In the genomic region with DNA sequence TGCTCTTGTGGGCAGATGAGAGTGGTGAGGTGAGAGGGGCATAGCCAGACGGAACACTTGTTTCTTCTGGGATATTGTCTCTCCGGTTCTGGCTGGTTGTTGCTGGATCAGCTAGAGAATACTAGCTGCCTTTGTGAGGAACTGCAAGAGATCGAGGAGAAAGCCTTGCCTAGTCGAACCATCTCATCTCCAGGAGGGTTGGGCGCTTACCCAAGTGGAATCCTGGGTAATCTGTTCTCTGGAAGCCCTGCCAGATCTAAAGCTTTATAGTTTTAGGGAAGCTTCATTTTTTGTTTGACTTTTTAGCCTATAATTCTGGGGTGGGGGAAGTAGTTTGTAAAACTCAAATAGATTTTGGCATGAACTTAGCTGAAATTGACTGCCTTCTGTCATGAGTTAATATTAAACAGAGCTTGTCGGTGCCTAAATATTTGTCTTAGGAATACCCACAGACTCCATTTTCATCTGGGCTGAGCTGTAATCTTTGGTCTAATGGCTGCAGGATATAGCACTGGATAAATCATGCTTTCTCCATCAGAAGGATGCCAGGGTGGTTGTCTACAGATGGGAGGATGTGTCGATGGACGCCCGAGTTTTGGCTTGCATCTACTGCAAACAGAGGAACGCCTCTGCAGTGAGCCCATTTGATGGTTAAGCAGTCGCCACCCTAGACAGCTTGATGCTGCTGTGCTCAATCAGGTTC, we compare ENCODE assay signal across 17 mouse cellular contexts.
A peak's percentile ranks its signal among the peaks of the same experiment; 100 is the strongest.
DNase-seq lines count a peak whose midpoint lies in the region; ATAC-seq and TF ChIP-seq lines count a peak whose summit lies in the region.
"Had no signal": no experiment of that assay in that cellular context is flagged by ENCODE, and none has a peak within 500 bp of the region (broad histone marks: within the 10 kb centered on the region; RNA-seq: fewer than 3 reads in every experiment).

No protein-coding gene starts in this region.

- H3K4me1 ChIP-seq in limb, embryonic 14.5 days (ENCODE audit: control insufficient read depth, insufficient read depth, low read length) = no peaks in the 10 kb centered on the region; the same call in 1 of the 2 replicates
- H3K4me1 ChIP-seq in limb, embryonic 10.5 days = peaks cover under 1% of the 10 kb centered on the region
- H3K4me1 ChIP-seq in lung, embryonic 16.5 days (replicated peaks; ENCODE audit: control insufficient read depth, insufficient read depth, low read length) = peaks cover 6% of the 10 kb centered on the region
- H3K4me1 ChIP-seq in intestine, embryonic 15.5 days (replicated peaks) = 0 out of 2 replicates have a peak, but pooled peaks cover 4% of the 10 kb centered on the region
- no peaks in the 10 kb centered on the region for H3K4me1 ChIP-seq in intestine, embryonic 16.5 days (ENCODE audit: control insufficient read depth, insufficient read depth, low read length)
- H3K4me1 ChIP-seq in forebrain, postnatal 0 days (ENCODE audit: insufficient read depth) = no peaks in the 10 kb centered on the region
- H3K4me1 ChIP-seq: forebrain, embryonic 15.5 days; hindbrain, embryonic 10.5 days had no signal

- no peak for ATAC-seq in limb, embryonic 14.5 days (ENCODE audit: low FRiP score, low read depth)
- peak; percentile 76 for ATAC-seq in lung, embryonic 16.5 days (ENCODE audit: low read depth)
- ATAC-seq in intestine, embryonic 15.5 days = no peak; the same call in 1 of the 2 replicates
- ATAC-seq in intestine, embryonic 16.5 days = peak; percentile 23; the same call in 1 of the 2 replicates
- ATAC-seq in forebrain, postnatal 0 days = no peak
- ATAC-seq: forebrain, embryonic 15.5 days had no signal

- H3K9ac ChIP-seq in limb, embryonic 14.5 days (ENCODE audit: low read depth, low read length, severe bottlenecking) = no peak overlapping the region
- no peak overlapping the region for H3K9ac ChIP-seq in lung, embryonic 16.5 days (ENCODE audit: low read length)
- H3K9ac ChIP-seq in intestine, embryonic 15.5 days = no peak overlapping the region
- H3K9ac ChIP-seq in intestine, embryonic 16.5 days (ENCODE audit: low read depth, low read length) = no peak overlapping the region
- no peak overlapping the region for H3K9ac ChIP-seq in forebrain, postnatal 0 days
- H3K9ac ChIP-seq: forebrain, embryonic 15.5 days; hindbrain, embryonic 14.5 days had no signal

- 73% methylated on average over 11 of the region's 11 CpGs for WGBS in limb, embryonic 14.5 days
- 81% methylated on average over 11 of the region's 11 CpGs for WGBS in limb, embryonic 10.5 days
- WGBS in lung, embryonic 16.5 days = 47% methylated on average over 11 of the region's 11 CpGs
- 31% methylated on average over 11 of the region's 11 CpGs for WGBS in intestine, embryonic 15.5 days
- 41% methylated on average over 11 of the region's 11 CpGs for WGBS in intestine, embryonic 16.5 days
- WGBS in forebrain, postnatal 0 days = 82% methylated on average over 11 of the region's 11 CpGs

- no peak overlapping the region for H3K4me3 ChIP-seq in limb, embryonic 14.5 days (replicated peaks; ENCODE audit: low read length)
- no peak overlapping the region for H3K4me3 ChIP-seq in limb, embryonic 10.5 days
- no peak overlapping the region for H3K4me3 ChIP-seq in lung, embryonic 16.5 days (ENCODE audit: low read length)
- H3K4me3 ChIP-seq in intestine, embryonic 15.5 days (replicated peaks) = no peak overlapping the region
- H3K4me3 ChIP-seq in intestine, embryonic 16.5 days (ENCODE audit: low read length) = no peak overlapping the region
- H3K4me3 ChIP-seq in forebrain, postnatal 0 days (ENCODE audit: low read depth, low read length) = no peak overlapping the region
- H3K4me3 ChIP-seq: forebrain, embryonic 15.5 days; heart, adult 2 months; hindbrain, embryonic 10.5 days had no signal

- no peaks in the 10 kb centered on the region for H3K27me3 ChIP-seq in limb, embryonic 14.5 days (ENCODE audit: control insufficient read depth, insufficient read depth, low read length)
- H3K27me3 ChIP-seq in limb, embryonic 10.5 days (ENCODE audit: low read depth, poor library complexity, severe bottlenecking) = no peaks in the 10 kb centered on the region
- no peaks in the 10 kb centered on the region for H3K27me3 ChIP-seq in lung, embryonic 16.5 days (ENCODE audit: control insufficient read depth, insufficient read depth, low read depth, low read length)
- H3K27me3 ChIP-seq in intestine, embryonic 15.5 days (replicated peaks) = no peaks in the 10 kb centered on the region
- H3K27me3 ChIP-seq in intestine, embryonic 16.5 days (replicated peaks; ENCODE audit: control insufficient read depth, insufficient read depth, low read length) = no peaks in the 10 kb centered on the region
- H3K27me3 ChIP-seq in forebrain, postnatal 0 days (ENCODE audit: insufficient read depth, low read length) = no peaks in the 10 kb centered on the region
- H3K27me3 ChIP-seq: forebrain, embryonic 15.5 days had no signal

- H3K27ac ChIP-seq in limb, embryonic 14.5 days (replicated peaks; ENCODE audit: low read depth, low read length) = no peak overlapping the region
- no peak overlapping the region for H3K27ac ChIP-seq in limb, embryonic 10.5 days
- peak overlapping the region; percentile 65 for H3K27ac ChIP-seq in lung, embryonic 16.5 days (ENCODE audit: low read length)
- 0 out of 2 replicates have a peak overlapping the region, but pooled peaks have one; percentile 4 for H3K27ac ChIP-seq in intestine, embryonic 15.5 days
- no peak overlapping the region for H3K27ac ChIP-seq in intestine, embryonic 16.5 days (ENCODE audit: low read length)
- no peak overlapping the region for H3K27ac ChIP-seq in forebrain, postnatal 0 days (ENCODE audit: low read depth, low read length)
- H3K27ac ChIP-seq: forebrain, embryonic 15.5 days; heart, adult 2 months; hindbrain, embryonic 10.5 days; hindbrain, embryonic 14.5 days had no signal

- DNase-seq in limb, embryonic 14.5 days (ENCODE audit: low spot score) = peak; percentile 10
- no peak for DNase-seq in limb, embryonic 10.5 days (ENCODE audit: low spot score)
- DNase-seq in lung, adult 18-20 months = no peak
- no peak for DNase-seq in forebrain, postnatal 0 days
- DNase-seq: adrenal gland, adult 8-10 months; adrenal gland, postnatal 36 days; cerebellum, adult 2 months; cerebellum, postnatal 10 days; gastrocnemius, postnatal 10 days; heart, adult 2 months had no signal

- no peaks in the 10 kb centered on the region for H3K9me3 ChIP-seq in limb, embryonic 14.5 days (ENCODE audit: control insufficient read depth, low read length)
- no peaks in the 10 kb centered on the region for H3K9me3 ChIP-seq in limb, embryonic 10.5 days (replicated peaks)
- H3K9me3 ChIP-seq in lung, embryonic 16.5 days (ENCODE audit: control insufficient read depth, low read length) = no peaks in the 10 kb centered on the region
- H3K9me3 ChIP-seq in intestine, embryonic 15.5 days = no peaks in the 10 kb centered on the region
- H3K9me3 ChIP-seq in intestine, embryonic 16.5 days (ENCODE audit: control insufficient read depth, low read length) = no peaks in the 10 kb centered on the region
- H3K9me3 ChIP-seq in forebrain, postnatal 0 days (ENCODE audit: low read length) = no peaks in the 10 kb centered on the region
- H3K9me3 ChIP-seq: forebrain, embryonic 15.5 days; hindbrain, embryonic 10.5 days had no signal

- no peak for TF ChIP-seq CTCF in forebrain, postnatal 0 days (IDR thresholded peaks at IDR 0.05; ENCODE audit: low read depth)

- H3K36me3 ChIP-seq in limb, embryonic 14.5 days (ENCODE audit: control insufficient read depth, insufficient read depth, low read length) = no peaks in the 10 kb centered on the region
- H3K36me3 ChIP-seq in limb, embryonic 10.5 days = no peaks in the 10 kb centered on the region
- no peaks in the 10 kb centered on the region for H3K36me3 ChIP-seq in lung, embryonic 16.5 days (ENCODE audit: control insufficient read depth, insufficient read depth, low read length)
- H3K36me3 ChIP-seq in intestine, embryonic 15.5 days = no peaks in the 10 kb centered on the region
- no peaks in the 10 kb centered on the region for H3K36me3 ChIP-seq in intestine, embryonic 16.5 days (ENCODE audit: control insufficient read depth, insufficient read depth, low read length)
- H3K36me3 ChIP-seq in forebrain, postnatal 0 days (ENCODE audit: insufficient read depth) = no peaks in the 10 kb centered on the region
- H3K36me3 ChIP-seq: forebrain, embryonic 15.5 days; hindbrain, embryonic 10.5 days had no signal

- no peak overlapping the region for H3K4me2 ChIP-seq in limb, embryonic 14.5 days (replicated peaks; ENCODE audit: low read depth, low read length, severe bottlenecking)
- no peak overlapping the region for H3K4me2 ChIP-seq in lung, embryonic 16.5 days (ENCODE audit: low read depth, low read length)
- no peak overlapping the region for H3K4me2 ChIP-seq in intestine, embryonic 15.5 days (replicated peaks)
- no peak overlapping the region for H3K4me2 ChIP-seq in intestine, embryonic 16.5 days (ENCODE audit: low read depth, low read length)
- no peak overlapping the region for H3K4me2 ChIP-seq in forebrain, postnatal 0 days (ENCODE audit: low read depth)
- H3K4me2 ChIP-seq: forebrain, embryonic 15.5 days; heart, embryonic 11.5 days; hindbrain, embryonic 14.5 days had no signal

- TF ChIP-seq POLR2A in limb, embryonic 14.5 days (IDR thresholded peaks at IDR 0.05; ENCODE audit: borderline replicate concordance, extremely low read depth, insufficient read depth, insufficient read length) = no peak

Comparison
In these comparisons a context has a peak if more than half of its experiments do, and no peak if none do; other contexts are left out.
1. ATAC-seq: peak in lung, embryonic 16.5 days (single experiment) and intestine, embryonic 16.5 days (single experiment); none in limb, embryonic 14.5 days (single experiment), intestine, embryonic 15.5 days (single experiment) and forebrain, postnatal 0 days (single experiment).
2. H3K27ac ChIP-seq: peak in lung, embryonic 16.5 days (single experiment) and intestine, embryonic 15.5 days (single experiment); none in limb, embryonic 14.5 days (single experiment), limb, embryonic 10.5 days (single experiment), intestine, embryonic 16.5 days (single experiment) and forebrain, postnatal 0 days (single experiment).